Mouse (Mus musculus): ENCODE results near the gene Fam241b. TPM values are rescaled to one million over a fixed set of nuclear protein-coding genes. Genes with fewer than 3 reads are reported as not detected.

Gene Fam241b
- polyA plus RNA-seq (2015; fragmentation: Nextera tagmentation; extraction: Ambion mirVana) = 13.9 and 16.7 TPM in 2 replicates

DNA sequence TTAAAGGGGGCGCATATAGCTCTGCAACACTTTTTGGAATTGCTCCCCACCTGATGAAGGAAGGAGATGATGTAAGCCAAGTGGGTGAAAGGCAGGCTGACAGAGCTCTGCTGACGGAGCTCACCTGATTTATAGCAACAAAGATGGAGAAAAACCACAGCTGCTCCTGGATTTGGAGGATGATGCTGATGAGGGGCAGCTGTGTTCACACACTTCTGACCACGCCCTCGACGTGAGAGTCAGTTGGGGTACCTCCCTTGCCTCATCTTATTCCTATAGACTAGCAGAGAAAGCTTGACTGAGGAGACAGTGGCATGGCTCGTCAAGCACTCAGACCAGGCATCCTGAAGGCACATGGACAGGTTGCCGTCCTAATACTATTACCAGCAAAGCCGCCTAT lies at the start of gene Fam241b:
Fam241b (minus strand) TSS at position 101 of the 400 bp plus-strand sequence.
- no peak within 1 kb of the TSS for H3K9ac ChIP-seq (replicated peaks; ENCODE audit: low read length)
- ATAC-seq (ENCODE audit: low FRiP score, low TSS enrichment) = no peak
- H3K4me1 ChIP-seq (ENCODE audit: insufficient read depth, low read length) = no peaks in the 10 kb centered on the region
- H3K4me2 ChIP-seq (replicated peaks; ENCODE audit: low read depth, low read length) = no peak within 1 kb of the TSS
- H3K27ac ChIP-seq (ENCODE audit: low read length) = no peak within 1 kb of the TSS
- H3K9me3 ChIP-seq (ENCODE audit: low read length) = no peaks in the 10 kb centered on the region
- no peak within 1 kb of the TSS for H3K4me3 ChIP-seq (ENCODE audit: low read length)
- 52% methylated on average over 8 of the region's 8 CpGs for WGBS
- peaks cover 6% of the 10 kb centered on the region; the same call in 1 of the 2 replicates for H3K27me3 ChIP-seq (ENCODE audit: insufficient read depth, low read length)
- H3K36me3 ChIP-seq (ENCODE audit: insufficient read depth, low read length) = no peaks in the 10 kb centered on the region

DNA sequence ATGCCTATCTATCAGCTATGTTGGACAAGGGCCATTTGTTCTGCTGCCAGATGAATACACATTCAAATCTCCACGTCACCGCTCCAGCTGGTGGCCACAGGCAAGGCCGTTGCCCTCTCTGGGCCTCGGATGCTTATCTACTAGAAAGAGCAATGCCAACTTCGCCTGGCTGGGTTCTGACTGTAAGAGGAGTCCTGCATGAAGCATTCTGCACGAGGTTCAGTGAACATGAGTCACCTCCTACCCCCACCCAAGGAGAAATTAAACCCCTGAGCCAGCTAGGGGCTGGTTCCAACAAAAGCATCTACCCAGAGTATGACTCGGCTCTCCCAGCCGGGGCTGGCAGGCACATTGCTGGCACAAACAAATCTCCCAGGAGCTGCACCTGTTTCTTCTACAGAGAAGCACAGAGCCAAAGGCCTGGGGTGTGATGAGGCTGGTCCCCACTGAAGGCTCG lies 49.0 kb upstream of the Fam241b start:
- Histone ChIP-seq H3K36me3 (ENCODE audit: insufficient read depth, low read length) (no peaks in the 10 kb centered on the region), H3K9me3 (ENCODE audit: low read length) (no peaks in the 10 kb centered on the region), H3K27ac (ENCODE audit: low read length) (peak overlapping the region; percentile 84), H3K27me3 (ENCODE audit: insufficient read depth, low read length) (no peaks in the 10 kb centered on the region), H3K4me2 (replicated peaks; ENCODE audit: low read depth, low read length) (no peak overlapping the region), H3K9ac (replicated peaks; ENCODE audit: low read length) (0 out of 2 replicates have a peak overlapping the region, but pooled peaks have one; percentile 23), H3K4me1 (ENCODE audit: insufficient read depth, low read length) (peaks cover 18% of the 10 kb centered on the region), H3K4me3 (ENCODE audit: low read length) (no peak overlapping the region)
- peak; percentile 62 for ATAC-seq (ENCODE audit: low FRiP score, low TSS enrichment)
- WGBS = 42% methylated on average over 9 of the region's 9 CpGs

DNA sequence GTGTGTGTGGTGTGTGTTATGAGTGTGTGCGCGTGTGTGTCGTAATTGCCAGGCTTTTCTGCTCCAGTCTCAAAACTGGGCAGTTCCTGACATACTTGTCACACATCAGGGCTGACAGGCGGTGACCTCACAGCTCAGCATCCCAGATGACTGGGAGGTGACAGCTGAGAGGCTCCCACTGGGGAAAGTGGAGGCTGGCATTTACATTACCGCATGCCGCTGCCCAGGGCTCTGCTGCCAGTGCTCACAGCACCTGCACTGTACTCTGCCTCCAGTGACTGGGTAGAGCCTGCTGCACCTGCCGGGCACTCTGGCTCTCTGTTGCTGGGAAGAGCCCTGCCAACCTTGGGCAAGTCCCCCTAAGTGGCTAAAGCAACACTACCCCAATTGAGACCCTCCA lies 47.1 kb upstream of the Fam241b start:
- WGBS = 86% methylated on average over 7 of the region's 7 CpGs
- Histone ChIP-seq H3K4me1 (ENCODE audit: insufficient read depth, low read length) (peaks cover 18% of the 10 kb centered on the region), H3K27ac (ENCODE audit: low read length) (no peak overlapping the region), H3K9ac (replicated peaks; ENCODE audit: low read length) (no peak overlapping the region), H3K4me2 (replicated peaks; ENCODE audit: low read depth, low read length) (no peak overlapping the region), H3K9me3 (ENCODE audit: low read length) (no peaks in the 10 kb centered on the region), H3K4me3 (ENCODE audit: low read length) (no peak overlapping the region), H3K27me3 (ENCODE audit: insufficient read depth, low read length) (0 out of 2 replicates have a peak, but pooled peaks cover 4% of the 10 kb centered on the region), H3K36me3 (ENCODE audit: insufficient read depth, low read length) (no peaks in the 10 kb centered on the region)
- no peak for ATAC-seq (ENCODE audit: low FRiP score, low TSS enrichment)

DNA sequence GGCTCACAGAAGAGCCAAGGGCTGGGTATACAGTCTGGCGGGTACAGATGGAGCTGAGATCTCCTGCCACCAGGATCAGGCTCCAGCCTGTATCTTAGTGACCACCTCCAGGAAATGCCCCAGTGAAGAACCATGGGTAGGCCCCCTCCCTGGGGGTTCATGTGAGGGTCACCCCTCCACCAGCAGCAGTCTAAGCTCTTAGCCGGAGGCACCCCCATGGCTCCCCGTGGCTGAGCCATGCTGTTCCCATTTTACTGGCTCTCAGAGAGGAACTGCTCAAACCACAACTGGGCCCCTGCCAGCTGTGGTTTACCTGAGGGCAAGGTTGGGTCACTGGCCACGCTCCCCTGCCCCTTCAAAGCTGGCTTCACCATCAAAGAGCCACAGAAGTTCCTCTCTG lies 46.2 kb upstream of the Fam241b start:
- H3K27ac ChIP-seq (ENCODE audit: low read length) = peak overlapping the region; percentile 68
- H3K36me3 ChIP-seq (ENCODE audit: insufficient read depth, low read length) = no peaks in the 10 kb centered on the region
- H3K27me3 ChIP-seq (ENCODE audit: insufficient read depth, low read length) = 0 out of 2 replicates have a peak, but pooled peaks cover 4% of the 10 kb centered on the region
- peak; percentile 22; the same call in 1 of the 2 replicates for ATAC-seq (ENCODE audit: low FRiP score, low TSS enrichment)
- no peaks in the 10 kb centered on the region for H3K9me3 ChIP-seq (ENCODE audit: low read length)
- H3K9ac ChIP-seq (replicated peaks; ENCODE audit: low read length) = no peak overlapping the region
- peaks cover 18% of the 10 kb centered on the region for H3K4me1 ChIP-seq (ENCODE audit: insufficient read depth, low read length)
- no peak overlapping the region for H3K4me3 ChIP-seq (ENCODE audit: low read length)
- H3K4me2 ChIP-seq (replicated peaks; ENCODE audit: low read depth, low read length) = no peak overlapping the region
- 71% methylated on average over 4 of the region's 4 CpGs for WGBS

DNA sequence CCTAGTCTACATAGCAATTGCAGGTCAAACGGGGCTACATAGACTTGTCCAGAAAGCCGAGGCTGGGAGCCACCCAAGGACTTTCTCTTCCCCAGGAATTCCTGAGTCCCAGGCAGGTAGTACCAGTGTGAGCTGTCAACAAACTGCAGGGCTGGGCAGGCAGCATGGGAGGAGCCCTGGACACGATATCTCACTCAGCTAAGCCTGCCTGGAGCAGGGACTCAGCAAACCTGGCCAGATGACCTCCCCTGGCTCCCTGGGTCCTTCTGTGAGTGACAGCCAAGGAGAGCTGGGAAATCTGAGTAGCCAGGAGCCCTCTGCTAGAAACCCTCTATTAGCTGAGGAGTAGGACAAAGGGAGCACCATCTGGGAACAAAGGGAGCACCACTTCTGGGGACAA lies 45.6 kb upstream of the Fam241b start:
- peak overlapping the region; percentile 68 for H3K27ac ChIP-seq (ENCODE audit: low read length)
- no peak overlapping the region for H3K4me2 ChIP-seq (replicated peaks; ENCODE audit: low read depth, low read length)
- WGBS = 60% methylated on average over 3 of the region's 3 CpGs
- H3K36me3 ChIP-seq (ENCODE audit: insufficient read depth, low read length) = no peaks in the 10 kb centered on the region
- peaks cover 18% of the 10 kb centered on the region for H3K4me1 ChIP-seq (ENCODE audit: insufficient read depth, low read length)
- 0 out of 2 replicates have a peak, but pooled peaks cover 4% of the 10 kb centered on the region for H3K27me3 ChIP-seq (ENCODE audit: insufficient read depth, low read length)
- ATAC-seq (ENCODE audit: low FRiP score, low TSS enrichment) = no peak
- no peak overlapping the region for H3K9ac ChIP-seq (replicated peaks; ENCODE audit: low read length)
- no peak overlapping the region for H3K4me3 ChIP-seq (ENCODE audit: low read length)
- H3K9me3 ChIP-seq (ENCODE audit: low read length) = no peaks in the 10 kb centered on the region

DNA sequence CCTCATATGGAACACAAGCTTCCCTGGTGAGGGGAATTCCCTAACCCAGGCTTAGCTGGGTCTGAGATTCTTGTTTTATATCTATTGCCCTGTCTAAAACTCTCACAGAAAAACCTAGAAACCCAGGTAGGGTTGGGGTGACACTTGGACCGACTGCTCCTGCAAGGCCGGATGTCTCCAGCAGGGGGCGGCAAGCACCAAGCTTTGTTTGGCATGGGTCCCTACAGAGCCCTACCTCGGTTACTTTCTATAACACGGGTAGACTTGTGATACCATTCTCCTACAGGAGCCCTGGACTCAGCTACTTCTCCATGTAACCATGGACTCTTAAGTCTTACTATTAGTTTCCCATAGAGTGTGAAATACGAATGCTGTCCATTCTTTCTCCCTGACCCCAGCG lies 43.2 kb upstream of the Fam241b start:
- ATAC-seq (ENCODE audit: low FRiP score, low TSS enrichment) = peak; percentile 17; the same call in 1 of the 2 replicates
- H3K4me3 ChIP-seq (ENCODE audit: low read length) = no peak overlapping the region
- no peaks in the 10 kb centered on the region for H3K9me3 ChIP-seq (ENCODE audit: low read length)
- H3K4me2 ChIP-seq (replicated peaks; ENCODE audit: low read depth, low read length) = no peak overlapping the region
- 24% methylated on average over 7 of the region's 7 CpGs for WGBS
- H3K36me3 ChIP-seq (ENCODE audit: insufficient read depth, low read length) = no peaks in the 10 kb centered on the region
- peaks cover 10% of the 10 kb centered on the region for H3K4me1 ChIP-seq (ENCODE audit: insufficient read depth, low read length)
- H3K9ac ChIP-seq (replicated peaks; ENCODE audit: low read length) = no peak overlapping the region
- H3K27ac ChIP-seq (ENCODE audit: low read length) = no peak overlapping the region
- H3K27me3 ChIP-seq (ENCODE audit: insufficient read depth, low read length) = 0 out of 2 replicates have a peak, but pooled peaks cover 9% of the 10 kb centered on the region

DNA sequence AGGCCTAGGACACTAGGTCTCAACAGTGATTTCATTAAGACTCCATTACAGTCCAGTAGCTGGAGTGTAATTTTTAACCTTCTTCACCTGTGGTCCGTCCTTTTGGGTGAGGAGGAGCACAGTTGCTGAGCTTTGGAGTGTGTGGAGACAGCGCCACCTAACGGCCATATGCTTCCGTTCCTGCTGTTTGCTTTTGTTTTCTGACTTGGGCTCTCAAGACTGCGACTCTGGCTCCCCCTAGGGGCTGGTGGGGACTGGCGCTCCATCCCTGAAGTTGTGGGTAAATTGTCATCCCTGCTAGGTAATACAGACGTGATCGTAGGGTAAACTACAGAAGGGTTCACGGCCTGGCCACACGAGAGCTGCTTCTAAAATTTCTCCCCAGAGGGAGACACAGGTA lies 39.3 kb upstream of the Fam241b start:
- Histone ChIP-seq H3K27ac (ENCODE audit: low read length) (no peak overlapping the region), H3K4me2 (replicated peaks; ENCODE audit: low read depth, low read length) (no peak overlapping the region), H3K36me3 (ENCODE audit: insufficient read depth, low read length) (no peaks in the 10 kb centered on the region), H3K9me3 (ENCODE audit: low read length) (no peaks in the 10 kb centered on the region), H3K4me3 (ENCODE audit: low read length) (no peak overlapping the region), H3K27me3 (ENCODE audit: insufficient read depth, low read length) (0 out of 2 replicates have a peak, but pooled peaks cover 9% of the 10 kb centered on the region), H3K4me1 (ENCODE audit: insufficient read depth, low read length) (no peaks in the 10 kb centered on the region), H3K9ac (replicated peaks; ENCODE audit: low read length) (no peak overlapping the region)
- peak; percentile 55; the same call in 1 of the 2 replicates for ATAC-seq (ENCODE audit: low FRiP score, low TSS enrichment)
- WGBS = 0% methylated on average over 10 of the region's 10 CpGs

DNA sequence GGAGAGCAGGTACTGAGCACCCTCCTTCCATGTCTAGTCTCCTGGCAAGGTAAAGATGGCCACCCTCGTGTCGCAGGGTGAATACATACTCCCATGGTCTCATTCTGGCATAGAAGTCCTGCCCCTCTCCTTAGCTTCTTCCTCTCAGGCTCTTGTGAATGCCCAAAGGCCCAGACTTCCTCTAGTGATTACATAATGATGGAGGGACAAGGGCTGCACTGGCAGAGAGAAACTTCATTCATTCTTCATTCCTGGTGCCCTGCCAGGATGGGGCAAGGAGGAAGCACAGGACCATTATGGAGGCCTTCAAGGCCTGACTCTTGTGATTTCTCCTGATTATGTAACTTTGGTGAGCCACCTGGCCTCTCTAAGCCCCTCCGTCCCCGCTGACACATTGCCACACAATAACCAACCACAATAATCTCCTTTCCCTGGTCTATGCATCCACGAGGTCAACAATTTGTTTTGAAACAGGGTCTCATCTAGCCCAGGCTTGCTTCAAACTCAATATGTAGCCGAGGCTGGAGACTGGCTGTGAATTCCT lies 38.8 kb upstream of the Fam241b start:
- H3K27ac ChIP-seq (ENCODE audit: low read length) = no peak overlapping the region
- 0 out of 2 replicates have a peak, but pooled peaks cover 9% of the 10 kb centered on the region for H3K27me3 ChIP-seq (ENCODE audit: insufficient read depth, low read length)
- no peak overlapping the region for H3K4me2 ChIP-seq (replicated peaks; ENCODE audit: low read depth, low read length)
- WGBS = 79% methylated on average over 6 of the region's 6 CpGs
- H3K4me1 ChIP-seq (ENCODE audit: insufficient read depth, low read length) = no peaks in the 10 kb centered on the region
- H3K4me3 ChIP-seq (ENCODE audit: low read length) = no peak overlapping the region
- no peaks in the 10 kb centered on the region for H3K9me3 ChIP-seq (ENCODE audit: low read length)
- no peak for ATAC-seq (ENCODE audit: low FRiP score, low TSS enrichment)
- H3K36me3 ChIP-seq (ENCODE audit: insufficient read depth, low read length) = no peaks in the 10 kb centered on the region
- no peak overlapping the region for H3K9ac ChIP-seq (replicated peaks; ENCODE audit: low read length)

DNA sequence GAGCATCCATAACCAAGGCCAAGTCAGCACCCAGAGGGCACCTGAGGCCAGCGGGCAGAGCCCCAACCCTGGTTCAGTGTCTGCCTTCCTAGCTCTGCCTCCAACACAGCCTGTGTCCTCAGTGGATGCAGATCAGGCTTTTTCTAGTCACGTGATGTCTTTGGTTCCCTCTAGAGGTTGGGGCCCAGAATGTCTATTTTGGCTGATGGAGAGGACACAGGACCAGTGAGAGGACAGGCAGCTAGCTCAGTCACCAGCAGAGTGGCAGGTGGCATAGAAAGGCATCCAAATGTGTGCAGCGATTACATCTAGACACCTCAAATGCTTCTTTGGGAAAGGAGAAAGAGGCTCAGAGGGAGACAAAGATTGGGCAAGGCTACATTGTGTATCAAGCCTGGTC lies 38.0 kb upstream of the Fam241b start:
- Histone ChIP-seq H3K9ac (replicated peaks; ENCODE audit: low read length) (no peak overlapping the region), H3K4me3 (ENCODE audit: low read length) (no peak overlapping the region), H3K9me3 (ENCODE audit: low read length) (no peaks in the 10 kb centered on the region), H3K36me3 (ENCODE audit: insufficient read depth, low read length) (no peaks in the 10 kb centered on the region), H3K27me3 (ENCODE audit: insufficient read depth, low read length) (0 out of 2 replicates have a peak, but pooled peaks cover 9% of the 10 kb centered on the region), H3K4me2 (replicated peaks; ENCODE audit: low read depth, low read length) (no peak overlapping the region), H3K27ac (ENCODE audit: low read length) (no peak overlapping the region), H3K4me1 (ENCODE audit: insufficient read depth, low read length) (no peaks in the 10 kb centered on the region)
- 43% methylated on average over 3 of the region's 3 CpGs for WGBS
- no peak for ATAC-seq (ENCODE audit: low FRiP score, low TSS enrichment)

DNA sequence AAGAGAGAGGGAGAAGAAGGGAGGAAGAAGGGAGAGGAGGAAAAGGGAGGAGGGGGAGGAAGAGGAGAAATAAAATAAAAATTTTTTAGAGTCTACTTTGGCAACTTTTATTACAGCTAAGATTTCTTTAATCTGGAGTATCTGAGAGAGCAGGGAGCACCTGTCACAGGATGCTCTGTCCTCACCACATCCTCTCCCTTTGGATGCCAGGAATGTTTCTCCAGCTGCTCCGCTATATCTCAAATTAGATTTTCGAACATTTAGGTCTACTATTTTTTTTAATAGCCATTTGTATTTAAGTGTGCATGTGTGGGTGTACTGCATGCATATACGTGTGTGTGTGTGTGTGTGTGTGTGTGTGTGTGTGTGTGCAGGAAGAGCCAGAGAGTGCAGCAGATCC lies 36.2 kb upstream of the Fam241b start:
- no peak overlapping the region for H3K4me2 ChIP-seq (replicated peaks; ENCODE audit: low read depth, low read length)
- H3K36me3 ChIP-seq (ENCODE audit: insufficient read depth, low read length) = no peaks in the 10 kb centered on the region
- no peaks in the 10 kb centered on the region for H3K9me3 ChIP-seq (ENCODE audit: low read length)
- no peak overlapping the region for H3K27ac ChIP-seq (ENCODE audit: low read length)
- WGBS = 85% methylated on average over 3 of the region's 3 CpGs
- no peak for ATAC-seq (ENCODE audit: low FRiP score, low TSS enrichment)
- H3K4me3 ChIP-seq (ENCODE audit: low read length) = no peak overlapping the region
- no peak overlapping the region for H3K9ac ChIP-seq (replicated peaks; ENCODE audit: low read length)
- H3K27me3 ChIP-seq (ENCODE audit: insufficient read depth, low read length) = 0 out of 2 replicates have a peak, but pooled peaks cover 6% of the 10 kb centered on the region
- no peaks in the 10 kb centered on the region for H3K4me1 ChIP-seq (ENCODE audit: insufficient read depth, low read length)

Measured in kidney, embryonic 16.5 days (tissue).